Mouse (Mus musculus): ENCODE data around the gene Sbk3. TPM values are rescaled to one million over a fixed set of nuclear protein-coding genes. Genes with fewer than 3 reads are reported as not detected.

Sbk3 gene
- total RNA-seq, 1 experiment, result not detected

GRCm38 (mm10) chr7:4926849-4927248 lies 44.1 kb downstream of the Sbk3 start:
- Histone ChIP-seq H3K4me3 (ENCODE audit: insufficient read depth in 1 of 2, low read depth in 1 of 2, low read length in 2 of 2, poor library complexity in 1 of 2, severe bottlenecking in 1 of 2) (no peak overlapping the region), H3K36me3 (ENCODE audit: control insufficient read depth, insufficient read depth, low read length, poor library complexity, severe bottlenecking) (no peaks in the 10 kb centered on the region), H3K9ac (ENCODE audit: insufficient read depth, low read depth, low read length, poor library complexity, severe bottlenecking) (no peak overlapping the region), H3K4me1 (ENCODE audit: control insufficient read depth in 2 of 2, insufficient read depth in 2 of 2, low read length in 2 of 2, poor library complexity in 1 of 2) (peaks cover 2 to 20% of the 10 kb centered on the region in 2 experiments; a peak in 3 of 4 replicates), H3K27ac (ENCODE audit: insufficient read depth, low read depth, low read length, poor library complexity, severe bottlenecking) (no peak overlapping the region), H3K9me3 (ENCODE audit: control insufficient read depth, insufficient read depth, low read depth, low read length) (no peaks in the 10 kb centered on the region)
- TF ChIP-seq HCFC1 (IDR thresholded peaks at IDR 0.05; ENCODE audit: borderline replicate concordance, insufficient read depth, low read length), result no peak
- DNase-seq (ENCODE audit: low read depth, low spot score), result no peak
- in situ Hi-C loops (cut with MboI; ENCODE audit: low sequenced_read_pairs in 2 of 2, unreplicated experiment in 2 of 2), result no loop called here

DNA sequence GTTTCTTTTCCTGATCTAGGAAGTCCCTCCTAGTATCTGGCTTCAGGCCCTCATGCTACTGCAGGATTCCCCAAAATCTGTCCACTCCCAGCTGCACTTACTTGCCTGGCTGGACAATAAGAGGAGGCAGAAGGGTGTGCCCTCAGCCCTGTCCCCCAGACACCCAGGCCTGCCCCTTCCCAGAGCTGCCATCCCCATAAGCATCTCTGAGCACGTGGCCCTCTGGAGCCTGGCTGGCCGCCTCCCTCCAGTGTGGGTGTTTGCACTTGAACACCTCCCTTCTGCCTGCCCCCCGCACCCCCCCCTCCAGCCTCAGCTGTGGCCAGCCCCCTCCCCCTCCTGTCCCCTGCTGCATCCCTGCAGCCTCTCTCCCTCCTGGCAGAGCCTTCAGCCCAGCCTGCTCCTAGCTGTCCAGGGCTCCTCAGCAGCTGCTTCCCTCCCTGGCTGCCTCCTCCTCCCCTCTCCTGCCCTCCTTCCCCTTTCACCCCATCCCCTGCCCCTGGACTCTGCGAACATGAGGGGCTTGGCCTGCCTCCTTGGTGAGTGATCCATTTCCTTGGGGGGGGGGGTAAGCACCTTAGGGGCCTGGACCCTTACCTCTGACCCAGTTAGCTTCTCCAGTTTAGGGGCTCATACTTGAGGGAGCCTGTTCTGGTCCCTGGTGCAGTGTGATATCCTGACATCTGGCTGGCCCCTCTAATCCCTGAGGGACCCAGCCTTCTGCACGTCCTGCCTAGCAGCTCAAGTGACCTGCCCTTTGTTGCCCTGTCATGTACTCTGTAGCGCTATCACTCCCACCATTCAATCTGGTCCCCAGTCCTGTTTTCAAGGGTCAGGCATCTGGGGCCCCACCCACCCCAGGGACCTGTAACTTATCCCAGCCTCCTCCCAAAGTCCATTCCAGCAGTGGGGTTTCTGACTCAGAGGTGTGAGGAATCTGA lies 45.3 kb downstream of the Sbk3 start, which contains the start of gene Ssc5d:
TSS of gene Ssc5d (plus strand) at position 345 of the 941 bp plus-strand sequence.
- in situ Hi-C loops (cut with MboI; ENCODE audit: low sequenced_read_pairs in 2 of 2, unreplicated experiment in 2 of 2), result no loop called here
- Histone ChIP-seq H3K27ac (ENCODE audit: insufficient read depth, low read depth, low read length, poor library complexity, severe bottlenecking) (no peak within 1 kb of the TSS), H3K36me3 (ENCODE audit: control insufficient read depth, insufficient read depth, low read length, poor library complexity, severe bottlenecking) (no peaks in the 10 kb centered on the region), H3K9me3 (ENCODE audit: control insufficient read depth, insufficient read depth, low read depth, low read length) (no peaks in the 10 kb centered on the region), H3K4me1 (ENCODE audit: control insufficient read depth in 2 of 2, insufficient read depth in 2 of 2, low read length in 2 of 2, poor library complexity in 1 of 2) (peaks cover 4 to 28% of the 10 kb centered on the region in 2 experiments; a peak in 3 of 4 replicates), H3K4me3 (ENCODE audit: insufficient read depth in 1 of 2, low read depth in 1 of 2, low read length in 2 of 2, poor library complexity in 1 of 2, severe bottlenecking in 1 of 2) (no peak within 1 kb of the TSS), H3K9ac (ENCODE audit: insufficient read depth, low read depth, low read length, poor library complexity, severe bottlenecking) (no peak within 1 kb of the TSS)
- DNase-seq (ENCODE audit: low read depth, low spot score), result no peak
- TF ChIP-seq CHD2 (IDR thresholded peaks at IDR 0.05; ENCODE audit: low read depth, low read length) (no peak), ZNF384 (IDR thresholded peaks at IDR 0.05; ENCODE audit: low read depth, low read length) (no peak), MAFK (IDR thresholded peaks at IDR 0.05; ENCODE audit: insufficient read depth, low read depth, low read length) (no peak), HCFC1 (IDR thresholded peaks at IDR 0.05; ENCODE audit: borderline replicate concordance, insufficient read depth, low read length) (no peak), ZC3H11A (IDR thresholded peaks at IDR 0.05; ENCODE audit: borderline replicate concordance, low read depth, low read length) (no peak)

DNA sequence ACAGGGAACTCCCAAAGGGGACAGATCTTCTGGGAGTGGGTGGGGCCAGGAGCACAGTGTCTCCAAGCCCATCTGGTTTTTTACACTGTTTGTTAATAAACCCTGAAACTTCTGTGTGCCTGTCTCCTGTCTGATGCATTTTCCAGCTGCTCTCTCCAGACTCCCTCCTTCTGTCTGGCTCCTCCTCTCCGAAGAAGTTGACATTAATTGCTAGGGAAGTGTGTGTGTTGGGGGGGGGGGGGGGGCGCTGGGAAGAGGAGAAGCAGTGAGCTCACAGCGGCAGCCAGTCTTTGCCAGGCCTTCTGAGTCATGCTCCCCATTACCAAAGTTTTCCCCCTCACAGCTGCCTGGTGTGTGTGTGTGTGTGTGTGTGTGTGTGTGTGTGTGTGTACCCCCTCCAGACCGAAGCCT lies 46.1 kb downstream of the Sbk3 start:
- Histone ChIP-seq H3K9me3 (ENCODE audit: control insufficient read depth, insufficient read depth, low read depth, low read length) (no peaks in the 10 kb centered on the region), H3K27ac (ENCODE audit: insufficient read depth, low read depth, low read length, poor library complexity, severe bottlenecking) (no peak overlapping the region), H3K9ac (ENCODE audit: insufficient read depth, low read depth, low read length, poor library complexity, severe bottlenecking) (no peak overlapping the region), H3K36me3 (ENCODE audit: control insufficient read depth, insufficient read depth, low read length, poor library complexity, severe bottlenecking) (no peaks in the 10 kb centered on the region), H3K4me1 (ENCODE audit: control insufficient read depth in 2 of 2, insufficient read depth in 2 of 2, low read length in 2 of 2, poor library complexity in 1 of 2) (peaks cover 4 to 35% of the 10 kb centered on the region in 2 experiments; a peak in 3 of 4 replicates), H3K4me3 (ENCODE audit: insufficient read depth in 1 of 2, low read depth in 1 of 2, low read length in 2 of 2, poor library complexity in 1 of 2, severe bottlenecking in 1 of 2) (no peak overlapping the region)
- in situ Hi-C loops (cut with MboI; ENCODE audit: low sequenced_read_pairs in 2 of 2, unreplicated experiment in 2 of 2), result no loop called here
- no peak for DNase-seq (ENCODE audit: low read depth, low spot score)
- TF ChIP-seq MAFK (IDR thresholded peaks at IDR 0.05; ENCODE audit: insufficient read depth, low read depth, low read length) (no peak), HCFC1 (IDR thresholded peaks at IDR 0.05; ENCODE audit: borderline replicate concordance, insufficient read depth, low read length) (no peak), CHD2 (IDR thresholded peaks at IDR 0.05; ENCODE audit: low read depth, low read length) (no peak), ZNF384 (IDR thresholded peaks at IDR 0.05; ENCODE audit: low read depth, low read length) (no peak), ZC3H11A (IDR thresholded peaks at IDR 0.05; ENCODE audit: borderline replicate concordance, low read depth, low read length) (no peak)

GRCm38 (mm10) chr7:4924483-4924882 lies 46.5 kb downstream of the Sbk3 start:
- H3K36me3 ChIP-seq (ENCODE audit: control insufficient read depth, insufficient read depth, low read length, poor library complexity, severe bottlenecking), result no peaks in the 10 kb centered on the region; the same call in 1 of the 2 replicates
- no peak overlapping the region for H3K9ac ChIP-seq (ENCODE audit: insufficient read depth, low read depth, low read length, poor library complexity, severe bottlenecking)
- no peak for DNase-seq (ENCODE audit: low read depth, low spot score)
- no peak overlapping the region for H3K27ac ChIP-seq (ENCODE audit: insufficient read depth, low read depth, low read length, poor library complexity, severe bottlenecking)
- H3K9me3 ChIP-seq (ENCODE audit: control insufficient read depth, insufficient read depth, low read depth, low read length), result no peaks in the 10 kb centered on the region
- in situ Hi-C loops (cut with MboI; ENCODE audit: low sequenced_read_pairs in 2 of 2, unreplicated experiment in 2 of 2), result no loop called here
- peaks cover 4 to 36% of the 10 kb centered on the region in 2 experiments; a peak in 3 of 4 replicates for H3K4me1 ChIP-seq (ENCODE audit: control insufficient read depth in 2 of 2, insufficient read depth in 2 of 2, low read length in 2 of 2, poor library complexity in 1 of 2)
- no peak for TF ChIP-seq MAFK (IDR thresholded peaks at IDR 0.05; ENCODE audit: insufficient read depth, low read depth, low read length)
- no peak for TF ChIP-seq CHD2 (IDR thresholded peaks at IDR 0.05; ENCODE audit: low read depth, low read length)
- H3K4me3 ChIP-seq (ENCODE audit: insufficient read depth in 1 of 2, low read depth in 1 of 2, low read length in 2 of 2, poor library complexity in 1 of 2, severe bottlenecking in 1 of 2), result peak overlapping the region in 1 of 2 experiments; percentile 54; a peak in 2 of 4 replicates

Measured in ES-E14 (cell line).